Mouse (Mus musculus) forebrain, embryonic 15.5 days (tissue): ENCODE measurements around the gene Ccnh. TPM values are rescaled to one million over a fixed set of nuclear protein-coding genes. Genes with fewer than 3 reads are reported as not detected.

Source experiments
- ATAC-seq: fragments of 200-750 bp; cut with Nextera tagmentation; replicated peaks from 2 replicates; pipeline ENCODE4 v1.8.0; 2017; ENCODE audit warnings: mild to moderate bottlenecking, moderate TSS enrichment, moderate library complexity
- H3K27ac ChIP-seq: fragments of 300-500 bp; sonication (generic); replicated peaks from 2 replicates; pipeline ENCODE4 v1.5.1; 2015; ENCODE audit warnings: mild to moderate bottlenecking, inconsistent platforms
- H3K27me3 ChIP-seq: fragments of 300-500 bp; sonication (generic); 2 replicates; pipeline ENCODE4 v1.6.1; 2015; ENCODE audit warnings: inconsistent platforms
- H3K36me3 ChIP-seq: fragments of 300-500 bp; sonication (generic); 2 replicates; pipeline ENCODE4 v1.6.1; 2015; ENCODE audit warnings: mild to moderate bottlenecking, inconsistent platforms
- H3K4me1 ChIP-seq: fragments of 300-500 bp; sonication (generic); 2 replicates; pipeline ENCODE4 v1.6.1; 2015; ENCODE audit warnings: inconsistent platforms
- H3K4me2 ChIP-seq: fragments of 300-500 bp; sonication (generic); replicated peaks from 2 replicates; pipeline ENCODE4 v1.6.1; 2015; ENCODE audit warnings: mild to moderate bottlenecking, inconsistent platforms
- H3K4me3 ChIP-seq: fragments of 300-500 bp; sonication (generic); 2 replicates; pipeline ENCODE4 v1.5.1; 2015; ENCODE audit warnings: mild to moderate bottlenecking, inconsistent platforms
- H3K9ac ChIP-seq: fragments of 300-500 bp; sonication (generic); replicated peaks from 2 replicates; pipeline ENCODE4 v1.6.1; 2015; ENCODE audit warnings: mild to moderate bottlenecking, inconsistent platforms
- H3K9me3 ChIP-seq: fragments of 300-500 bp; sonication (generic); 2 replicates; pipeline ENCODE4 v1.6.1; 2016; ENCODE audit warnings: inconsistent platforms
- WGBS: fragments of 180-500 bp; shearing (Covaris S2); methylation state at CpG from one replicate; pipeline ENCODE4 v1.1.7; 2015; ENCODE audit warnings: mixed read lengths; 5-methylcytosine and 5-hydroxymethylcytosine counted together
- polyA plus RNA-seq: library from polyadenylated mRNA; unstranded; fragments of >200 nt; fragmentation: Nextera tagmentation; extraction: Ambion mirVana; gene quantifications from 2 replicates; pipeline ENCODE4 v1.2.1, GENCODE M21; 2015

Ccnh gene
- polyA plus RNA-seq, 1 experiment from 2014 or later, result 112 TPM

- ATAC-seq, result no peak
- Histone ChIP-seq H3K4me1 (no peaks in the 10 kb centered on the region), H3K4me3 (no peak overlapping the region), H3K36me3 (peaks cover 5% of the 10 kb centered on the region; the same call in 1 of the 2 replicates), H3K27me3 (no peaks in the 10 kb centered on the region), H3K4me2 (no peak overlapping the region), H3K9me3 (no peaks in the 10 kb centered on the region), H3K27ac (no peak overlapping the region), H3K9ac (no peak overlapping the region)
- WGBS, result 91% methylated on average over 7 of the region's 7 CpGs
Measured at GRCm38 (mm10) chr13:85238760-85239159, 49.6 kb downstream of the Ccnh start.

Other genes with a start within 250 kb of the Ccnh start
- gene Rasa1, start 99.7 kb downstream of the Ccnh start, polyA plus RNA-seq, result 75.1 and 75.5 TPM in 2 replicates